Mouse (Mus musculus): ENCODE measurements at regions not wholly inside any gene's neighbourhood (a gene's known extent, or its start where the extent isn't known, plus 50 kb on each side); places are given as distances from the start of the nearest gene placed in this dataset.

- Histone ChIP-seq H3K4me3 (replicated peaks; ENCODE audit: low read length) (no peak overlapping the region), H3K4me1 (replicated peaks; ENCODE audit: low read depth, low read length) (peaks cover 39% of the 10 kb centered on the region), H3K27me3 (ENCODE audit: insufficient read depth, low read length) (peaks cover 19% of the 10 kb centered on the region), H3K36me3 (ENCODE audit: insufficient read depth, low read length) (no peaks in the 10 kb centered on the region), H3K9me3 (ENCODE audit: low read length) (no peaks in the 10 kb centered on the region)
- TF ChIP-seq POU5F1 (IDR thresholded peaks at IDR 0.05; ENCODE audit: borderline replicate concordance, low read length) = no peak
- no peak for TF ChIP-seq NANOG (IDR thresholded peaks at IDR 0.05; ENCODE audit: borderline replicate concordance, low read length)
- TF ChIP-seq CTCF (conservative IDR thresholded peaks at IDR 0.05; ENCODE audit: low read length) = no peak
These were observed 161.7 kb downstream of the Ly86 start for GRCm38 (mm10) chr13:37506701-37507100.

- TF ChIP-seq POU5F1 (IDR thresholded peaks at IDR 0.05; ENCODE audit: borderline replicate concordance, low read length) (no peak), NANOG (IDR thresholded peaks at IDR 0.05; ENCODE audit: borderline replicate concordance, low read length) (no peak), CTCF (conservative IDR thresholded peaks at IDR 0.05; ENCODE audit: low read length) (no peak)
These were observed 162.1 kb downstream of the Ly86 start for GRCm38 (mm10) chr13:37507146-37507545.

DNA sequence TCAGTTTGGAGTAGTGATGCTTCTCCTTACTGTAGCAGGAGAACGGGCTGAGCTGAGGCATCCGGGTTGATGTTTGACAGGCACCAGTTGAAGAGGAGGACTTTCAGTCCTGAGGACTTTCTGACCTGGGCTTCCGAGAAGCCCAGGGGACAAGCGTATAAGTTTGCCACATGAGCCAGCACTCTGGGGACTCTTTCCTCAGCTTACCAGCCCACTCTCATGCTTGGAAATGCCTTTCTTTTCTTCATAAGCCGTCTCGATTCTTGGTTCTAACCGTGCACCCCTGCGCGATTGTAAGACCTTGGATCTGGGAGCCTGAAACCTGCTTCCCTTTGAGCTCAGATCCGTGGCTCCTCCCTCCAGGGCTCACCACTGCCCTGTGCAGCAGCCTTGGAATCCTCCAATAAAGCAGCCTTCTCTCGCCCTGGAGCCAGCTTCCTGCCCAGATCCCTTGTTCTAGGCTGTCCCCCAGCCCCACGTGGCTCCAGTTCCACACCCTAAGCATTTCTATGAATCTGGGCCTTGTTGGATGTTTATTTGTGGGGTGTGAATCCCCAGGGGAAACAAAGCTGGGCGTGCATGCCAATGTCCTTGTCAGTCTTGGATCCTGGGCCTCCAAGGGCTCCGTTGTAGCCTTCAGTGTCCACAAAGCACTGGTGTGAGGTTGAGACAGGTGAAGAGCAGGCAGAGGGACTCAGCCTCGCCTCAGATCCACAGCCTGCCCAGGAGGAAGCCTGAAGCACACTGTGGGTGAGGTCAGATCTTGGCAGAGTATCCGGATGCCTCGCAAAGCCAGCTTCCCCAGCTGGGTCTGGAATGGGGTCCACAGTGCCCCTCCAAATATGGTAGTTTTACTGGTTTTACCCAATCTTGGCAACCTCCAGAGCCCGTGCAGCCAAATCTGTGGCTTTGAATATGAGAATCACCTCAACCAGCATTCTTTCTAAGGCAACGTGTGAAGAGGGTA is 163.7 kb downstream of the Ly86 start:
- H3K27me3 ChIP-seq (ENCODE audit: insufficient read depth, low read length) = peaks cover 18% of the 10 kb centered on the region
- TF ChIP-seq NANOG (IDR thresholded peaks at IDR 0.05; ENCODE audit: borderline replicate concordance, low read length) (no peak), POU5F1 (IDR thresholded peaks at IDR 0.05; ENCODE audit: borderline replicate concordance, low read length) (no peak), CTCF (conservative IDR thresholded peaks at IDR 0.05; ENCODE audit: low read length) (no peak)
- H3K4me3 ChIP-seq (replicated peaks; ENCODE audit: low read length) = peak overlapping the region; percentile 55
- H3K4me1 ChIP-seq (replicated peaks; ENCODE audit: low read depth, low read length) = peaks cover 44% of the 10 kb centered on the region
- H3K9me3 ChIP-seq (ENCODE audit: low read length) = no peaks in the 10 kb centered on the region
- H3K36me3 ChIP-seq (ENCODE audit: insufficient read depth, low read length) = no peaks in the 10 kb centered on the region

More at GRCm38 (mm10) chr13:37507146-37507545, 162.1 kb downstream of the Ly86 start:
- Histone ChIP-seq H3K27me3 (ENCODE audit: insufficient read depth, low read length) (peaks cover 18% of the 10 kb centered on the region), H3K36me3 (ENCODE audit: insufficient read depth, low read length) (no peaks in the 10 kb centered on the region), H3K9me3 (ENCODE audit: low read length) (no peaks in the 10 kb centered on the region), H3K4me3 (replicated peaks; ENCODE audit: low read length) (no peak overlapping the region), H3K4me1 (replicated peaks; ENCODE audit: low read depth, low read length) (peaks cover 39% of the 10 kb centered on the region)

GRCm38 (mm10) chr13:37509352-37509851 is 164.4 kb downstream of the Ly86 start:
- no peaks in the 10 kb centered on the region for H3K9me3 ChIP-seq (ENCODE audit: low read length)
- no peaks in the 10 kb centered on the region for H3K36me3 ChIP-seq (ENCODE audit: insufficient read depth, low read length)
- peaks cover 51% of the 10 kb centered on the region for H3K4me1 ChIP-seq (replicated peaks; ENCODE audit: low read depth, low read length)
- H3K4me3 ChIP-seq (replicated peaks; ENCODE audit: low read length) = no peak overlapping the region
- H3K27me3 ChIP-seq (ENCODE audit: insufficient read depth, low read length) = peaks cover 18% of the 10 kb centered on the region
- no peak for TF ChIP-seq POU5F1 (IDR thresholded peaks at IDR 0.05; ENCODE audit: borderline replicate concordance, low read length)
- TF ChIP-seq CTCF (conservative IDR thresholded peaks at IDR 0.05; ENCODE audit: low read length) = no peak
- TF ChIP-seq NANOG (IDR thresholded peaks at IDR 0.05; ENCODE audit: borderline replicate concordance, low read length) = no peak

DNA sequence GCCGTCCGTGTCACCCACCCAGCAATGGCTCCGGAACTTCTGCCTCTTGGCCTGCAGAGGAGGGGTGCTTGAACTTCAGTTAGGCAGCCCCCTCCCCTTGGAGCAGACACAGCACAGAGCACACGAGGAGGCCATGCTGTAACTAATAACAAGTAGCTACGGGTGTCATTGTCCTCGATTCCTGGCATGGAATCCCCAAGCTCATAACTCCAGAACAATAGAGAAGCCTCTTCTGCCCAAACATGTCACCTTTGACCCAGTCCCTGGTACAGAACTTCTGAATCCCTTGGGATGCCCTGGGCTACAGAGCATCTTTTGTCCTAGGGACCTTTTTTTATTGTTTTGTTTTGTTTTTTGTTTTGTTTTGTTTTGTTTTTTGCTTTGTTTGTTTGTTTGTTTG is 165.5 kb downstream of the Ly86 start:
- H3K4me1 ChIP-seq (replicated peaks; ENCODE audit: low read depth, low read length) = peaks cover 59% of the 10 kb centered on the region
- H3K4me3 ChIP-seq (replicated peaks; ENCODE audit: low read length) = no peak overlapping the region
- H3K9me3 ChIP-seq (ENCODE audit: low read length) = no peaks in the 10 kb centered on the region
- H3K36me3 ChIP-seq (ENCODE audit: insufficient read depth, low read length) = no peaks in the 10 kb centered on the region
- H3K27me3 ChIP-seq (ENCODE audit: insufficient read depth, low read length) = peaks cover 18% of the 10 kb centered on the region
- TF ChIP-seq POU5F1 (IDR thresholded peaks at IDR 0.05; ENCODE audit: borderline replicate concordance, low read length) (no peak), NANOG (IDR thresholded peaks at IDR 0.05; ENCODE audit: borderline replicate concordance, low read length) (no peak), CTCF (conservative IDR thresholded peaks at IDR 0.05; ENCODE audit: low read length) (no peak)

DNA sequence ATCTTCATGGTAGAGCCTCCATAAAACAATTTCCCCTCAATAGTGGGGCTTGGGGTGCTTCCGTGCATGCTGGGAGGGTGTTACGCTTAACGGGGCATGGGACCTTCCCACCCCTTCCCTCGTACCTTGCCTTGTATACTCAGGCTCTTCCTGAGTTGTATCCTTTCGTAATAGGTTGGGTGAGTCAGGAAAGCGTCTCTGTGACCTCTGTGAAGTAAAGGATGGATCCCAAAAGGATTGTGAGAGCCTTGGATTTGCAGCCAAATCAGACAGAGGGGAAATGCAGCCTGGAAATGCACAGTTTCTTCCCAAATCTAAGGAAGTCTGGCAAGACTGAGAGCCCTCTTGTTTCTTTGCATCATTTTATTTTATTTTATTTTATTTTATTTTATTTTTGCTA is 166.0 kb downstream of the Ly86 start:
- Histone ChIP-seq H3K4me1 (replicated peaks; ENCODE audit: low read depth, low read length) (peaks cover 55% of the 10 kb centered on the region), H3K36me3 (ENCODE audit: insufficient read depth, low read length) (no peaks in the 10 kb centered on the region), H3K4me3 (replicated peaks; ENCODE audit: low read length) (no peak overlapping the region), H3K9me3 (ENCODE audit: low read length) (no peaks in the 10 kb centered on the region), H3K27me3 (ENCODE audit: insufficient read depth, low read length) (peaks cover 18% of the 10 kb centered on the region)
- TF ChIP-seq POU5F1 (IDR thresholded peaks at IDR 0.05; ENCODE audit: borderline replicate concordance, low read length) (no peak), NANOG (IDR thresholded peaks at IDR 0.05; ENCODE audit: borderline replicate concordance, low read length) (no peak), CTCF (conservative IDR thresholded peaks at IDR 0.05; ENCODE audit: low read length) (no peak)

- no peaks in the 10 kb centered on the region for H3K9me3 ChIP-seq (ENCODE audit: low read length)
- no peak overlapping the region for H3K4me3 ChIP-seq (replicated peaks; ENCODE audit: low read length)
These were observed 166.4 kb downstream of the Ly86 start for GRCm38 (mm10) chr13:37511406-37511805.

DNA sequence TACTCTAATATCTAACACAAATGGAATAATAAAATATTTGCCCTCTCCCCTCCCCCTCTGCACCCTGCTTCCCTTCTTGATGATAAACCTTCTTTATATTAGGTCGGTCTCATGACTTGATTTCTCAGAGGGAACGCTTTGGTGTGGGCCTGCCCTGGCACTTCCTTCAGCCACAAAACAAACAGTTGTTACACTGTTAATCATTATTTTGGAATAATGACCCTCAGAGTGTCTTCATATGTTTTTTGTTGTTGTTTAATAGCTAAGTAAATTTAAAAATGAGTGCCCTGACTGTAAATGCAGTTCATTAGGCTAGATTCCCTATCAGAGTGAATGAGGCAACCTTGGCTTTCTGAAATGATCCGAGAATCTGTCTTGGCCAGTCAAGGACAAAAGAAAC is 167.8 kb downstream of the Ly86 start:
- Histone ChIP-seq H3K9me3 (ENCODE audit: low read length) (no peaks in the 10 kb centered on the region), H3K4me3 (replicated peaks; ENCODE audit: low read length) (no peak overlapping the region), H3K36me3 (ENCODE audit: insufficient read depth, low read length) (no peaks in the 10 kb centered on the region), H3K4me1 (replicated peaks; ENCODE audit: low read depth, low read length) (peaks cover 58% of the 10 kb centered on the region), H3K27me3 (ENCODE audit: insufficient read depth, low read length) (peaks cover 18% of the 10 kb centered on the region)
- no peak for TF ChIP-seq CTCF (conservative IDR thresholded peaks at IDR 0.05; ENCODE audit: low read length)
- TF ChIP-seq NANOG (IDR thresholded peaks at IDR 0.05; ENCODE audit: borderline replicate concordance, low read length) = no peak

More at GRCm38 (mm10) chr13:37511406-37511805, 166.4 kb downstream of the Ly86 start:
- Histone ChIP-seq H3K36me3 (ENCODE audit: insufficient read depth, low read length) (no peaks in the 10 kb centered on the region), H3K4me1 (replicated peaks; ENCODE audit: low read depth, low read length) (peaks cover 57% of the 10 kb centered on the region), H3K27me3 (ENCODE audit: insufficient read depth, low read length) (peaks cover 18% of the 10 kb centered on the region)
- TF ChIP-seq POU5F1 (IDR thresholded peaks at IDR 0.05; ENCODE audit: borderline replicate concordance, low read length) (no peak), CTCF (conservative IDR thresholded peaks at IDR 0.05; ENCODE audit: low read length) (no peak), NANOG (IDR thresholded peaks at IDR 0.05; ENCODE audit: borderline replicate concordance, low read length) (no peak)
